Mouse (Mus musculus): ENCODE measurements around the gene Mmp7. TPM values are rescaled to one million over a fixed set of nuclear protein-coding genes. Genes with fewer than 3 reads are reported as not detected.

Mmp7 gene
- not detected in 2 replicates for polyA plus RNA-seq (2016; fragmentation: Nextera tagmentation; extraction: Ambion mirVana)

DNA sequence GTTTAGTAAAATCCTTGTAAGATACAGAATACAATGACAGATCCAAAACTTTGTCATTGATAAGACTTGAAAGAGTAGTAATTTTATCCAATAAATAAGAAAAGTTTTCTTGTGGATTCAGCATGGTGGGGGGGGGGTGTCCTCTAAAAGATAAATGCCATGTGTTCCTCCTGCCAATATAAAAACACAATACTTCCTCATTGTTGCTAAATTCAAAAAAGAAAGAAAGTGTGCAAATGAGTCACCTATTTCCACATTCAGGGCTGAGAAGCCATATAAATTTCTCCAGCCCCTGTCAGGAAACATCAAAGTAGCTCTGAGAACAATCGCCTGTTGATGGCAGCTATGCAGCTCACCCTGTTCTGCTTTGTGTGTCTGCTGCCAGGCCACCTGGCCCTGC, at the start of gene Mmp7:
Gene Mmp7 (plus strand): TSS at position 301 of the 400 bp plus-strand sequence.
- no peak for DNase-seq (ENCODE audit: extremely low spot score, low spot score)
- no peak within 1 kb of the TSS for H3K27ac ChIP-seq
- no peaks in the 10 kb centered on the region for H3K27me3 ChIP-seq (ENCODE audit: poor library complexity, severe bottlenecking)
- no peaks in the 10 kb centered on the region for H3K4me1 ChIP-seq
- H3K4me3 ChIP-seq = no peak within 1 kb of the TSS
- no peaks in the 10 kb centered on the region for H3K9me3 ChIP-seq
- no peaks in the 10 kb centered on the region for H3K36me3 ChIP-seq (replicated peaks)
- 89% methylated on average over 1 of the region's 1 CpGs for WGBS

DNA sequence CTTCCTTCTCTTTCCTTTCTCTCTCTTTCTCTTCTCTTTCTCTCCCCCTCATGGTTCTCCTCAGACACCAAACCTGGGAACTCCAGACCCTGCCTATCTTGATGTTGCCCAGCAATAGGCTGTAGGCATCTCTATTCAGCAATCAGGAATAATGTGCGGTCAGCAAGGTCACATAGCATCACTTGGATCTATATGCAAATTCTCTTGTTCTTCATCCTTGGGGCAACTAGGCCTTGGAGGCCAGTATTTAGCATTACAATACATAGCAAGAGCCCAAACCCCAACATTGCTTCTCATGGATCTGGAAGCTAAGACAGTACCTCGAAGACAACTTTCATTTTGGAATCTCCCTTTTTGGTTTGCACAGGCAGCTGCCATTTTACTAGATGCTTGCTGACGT, 44.0 kb upstream of the Mmp7 start:
- no peak overlapping the region for H3K4me3 ChIP-seq
- no peaks in the 10 kb centered on the region for H3K27me3 ChIP-seq (ENCODE audit: poor library complexity, severe bottlenecking)
- 88% methylated on average over 3 of the region's 3 CpGs for WGBS
- H3K9me3 ChIP-seq = no peaks in the 10 kb centered on the region
- H3K36me3 ChIP-seq (replicated peaks) = no peaks in the 10 kb centered on the region
- no peak overlapping the region for H3K27ac ChIP-seq
- H3K4me1 ChIP-seq = no peaks in the 10 kb centered on the region
- DNase-seq (ENCODE audit: extremely low spot score, low spot score) = no peak

DNA sequence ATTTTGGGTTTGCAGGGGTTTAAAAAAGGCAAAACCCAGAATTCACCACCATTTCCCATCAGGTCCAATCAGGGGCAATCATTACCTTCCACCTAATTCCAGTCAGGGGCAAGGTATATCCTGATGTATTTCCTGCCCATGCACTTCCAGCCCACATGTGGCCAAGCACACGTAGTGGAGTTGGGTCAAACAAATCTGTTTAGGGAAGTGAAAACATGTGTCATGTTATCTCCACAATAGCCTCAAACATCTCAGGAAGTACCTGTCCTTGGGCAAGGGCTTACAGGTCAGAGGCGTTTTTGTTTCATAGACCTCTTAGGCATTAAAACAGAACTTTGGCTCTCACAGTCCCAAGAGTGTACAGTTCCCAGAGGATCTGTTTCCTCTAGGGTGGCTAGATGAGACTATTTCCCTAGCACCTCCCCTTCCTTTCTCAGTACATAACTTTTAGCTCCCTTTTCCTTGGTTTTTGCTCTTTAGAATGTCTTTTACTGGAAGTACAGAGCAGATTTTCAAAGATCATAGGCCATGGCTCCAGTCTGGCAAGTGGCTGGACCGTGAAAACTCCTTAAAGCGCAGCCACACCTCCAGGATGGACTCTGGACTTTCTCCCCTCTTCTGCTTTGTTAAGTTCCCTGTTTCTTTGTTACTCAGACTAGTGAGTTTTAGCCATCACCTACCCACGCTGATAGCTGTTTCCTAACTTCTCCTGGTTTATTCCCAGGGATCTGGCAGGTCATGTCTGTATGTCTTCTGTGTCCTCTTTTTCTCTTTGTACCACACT, 41.3 kb upstream of the Mmp7 start:
- H3K4me1 ChIP-seq = no peaks in the 10 kb centered on the region
- H3K27me3 ChIP-seq (ENCODE audit: poor library complexity, severe bottlenecking) = no peaks in the 10 kb centered on the region
- WGBS = 82% methylated on average over 5 of the region's 5 CpGs
- no peak overlapping the region for H3K4me3 ChIP-seq
- DNase-seq (ENCODE audit: extremely low spot score, low spot score) = no peak
- no peaks in the 10 kb centered on the region for H3K9me3 ChIP-seq
- H3K36me3 ChIP-seq (replicated peaks) = no peaks in the 10 kb centered on the region
- H3K27ac ChIP-seq = no peak overlapping the region

DNA sequence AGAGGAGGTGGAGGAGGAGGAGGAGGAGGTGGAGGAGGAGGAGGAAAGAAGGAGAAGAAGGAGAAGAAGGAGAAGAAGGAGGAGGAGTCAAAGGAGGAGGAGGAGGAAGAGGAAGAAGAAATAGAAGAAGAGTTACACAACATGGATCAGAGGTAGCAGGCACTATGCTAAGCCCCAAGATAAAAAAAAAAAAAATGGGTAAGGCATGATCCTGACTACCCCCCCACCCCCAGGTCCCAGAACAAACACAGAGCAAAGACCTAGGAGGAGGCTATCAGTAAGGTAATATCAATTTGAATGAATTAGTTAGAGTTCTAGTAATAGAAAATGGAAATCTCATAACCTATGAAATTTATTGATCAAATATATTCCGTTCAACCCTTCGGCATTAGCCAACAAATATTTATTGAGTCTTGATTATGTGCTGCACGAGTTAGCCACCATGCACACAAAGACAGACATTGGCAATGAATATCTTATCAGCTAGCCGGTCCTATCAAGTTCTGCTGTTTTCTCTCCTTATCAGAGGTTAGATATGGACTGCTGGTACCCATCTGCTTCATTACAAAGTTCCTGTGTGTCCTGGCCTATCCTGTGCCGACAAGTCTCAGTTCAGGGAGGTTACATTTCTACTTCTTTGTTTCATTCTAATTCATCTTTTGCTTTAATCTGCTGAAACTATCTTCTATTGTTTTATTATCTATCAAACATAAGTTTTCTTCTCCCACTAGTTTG, 39.4 kb upstream of the Mmp7 start:
- H3K27ac ChIP-seq = no peak overlapping the region
- no peaks in the 10 kb centered on the region for H3K4me1 ChIP-seq
- H3K9me3 ChIP-seq = no peaks in the 10 kb centered on the region
- H3K36me3 ChIP-seq (replicated peaks) = no peaks in the 10 kb centered on the region
- DNase-seq (ENCODE audit: extremely low spot score, low spot score) = no peak
- no peak overlapping the region for H3K4me3 ChIP-seq
- 89% methylated on average over 5 of the region's 5 CpGs for WGBS
- H3K27me3 ChIP-seq (ENCODE audit: poor library complexity, severe bottlenecking) = no peaks in the 10 kb centered on the region

DNA sequence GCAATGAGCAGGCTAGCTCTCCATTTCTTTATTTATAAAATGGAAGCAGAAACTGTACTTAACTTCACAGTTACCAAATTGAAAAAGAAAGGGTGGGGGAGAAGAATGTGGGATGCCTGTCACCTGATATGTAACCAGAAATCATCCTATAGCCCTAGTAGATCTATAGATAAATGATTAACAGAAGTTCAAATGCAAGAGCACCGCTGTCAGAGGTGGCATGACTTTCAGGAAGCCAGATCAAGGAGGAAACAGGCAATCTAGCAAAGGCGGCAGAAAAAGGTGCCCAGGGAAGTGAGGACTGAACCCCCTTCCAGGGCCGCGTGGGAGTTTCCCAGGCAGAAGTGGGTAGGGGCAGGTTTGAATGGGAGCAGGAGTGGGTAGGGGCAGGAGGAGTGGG, 33.9 kb upstream of the Mmp7 start:
- WGBS = 84% methylated on average over 4 of the region's 4 CpGs
- no peaks in the 10 kb centered on the region for H3K27me3 ChIP-seq (ENCODE audit: poor library complexity, severe bottlenecking)
- H3K9me3 ChIP-seq = no peaks in the 10 kb centered on the region
- H3K4me3 ChIP-seq = no peak overlapping the region
- no peaks in the 10 kb centered on the region for H3K36me3 ChIP-seq (replicated peaks)
- H3K4me1 ChIP-seq = peaks cover 5% of the 10 kb centered on the region
- H3K27ac ChIP-seq = no peak overlapping the region
- DNase-seq (ENCODE audit: extremely low spot score, low spot score) = no peak

DNA sequence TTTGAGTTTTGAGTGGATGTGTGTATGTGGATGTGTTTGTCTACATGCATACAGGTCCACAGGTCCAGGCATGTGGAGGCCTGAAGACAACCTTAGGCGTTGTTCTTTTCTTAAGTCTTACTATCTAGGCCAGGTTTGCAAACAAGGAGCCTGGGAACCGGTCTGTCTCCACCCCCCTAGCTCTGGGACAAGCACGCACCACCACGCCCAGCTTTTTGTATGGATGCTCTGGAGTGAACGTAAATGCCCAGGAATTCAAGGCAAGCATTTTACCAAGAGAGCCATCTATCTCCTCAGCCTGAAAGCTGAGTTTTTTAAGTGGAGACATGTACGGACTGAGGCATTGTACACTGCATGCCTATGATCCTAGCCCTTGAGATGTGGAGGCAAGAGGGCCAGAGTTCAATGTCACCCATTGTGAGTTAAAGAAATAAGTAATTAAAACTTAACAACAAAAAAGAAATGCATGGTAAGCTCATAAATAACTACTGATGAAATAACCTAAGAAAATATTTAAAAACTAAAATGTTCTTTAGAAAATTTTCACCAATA, 32.3 kb upstream of the Mmp7 start:
- Histone ChIP-seq H3K4me1 (peaks cover 5% of the 10 kb centered on the region), H3K36me3 (replicated peaks) (no peaks in the 10 kb centered on the region), H3K9me3 (no peaks in the 10 kb centered on the region), H3K27ac (no peak overlapping the region), H3K27me3 (ENCODE audit: poor library complexity, severe bottlenecking) (no peaks in the 10 kb centered on the region), H3K4me3 (no peak overlapping the region)
- DNase-seq (ENCODE audit: extremely low spot score, low spot score) = no peak
- WGBS = 49% methylated on average over 6 of the region's 6 CpGs

DNA sequence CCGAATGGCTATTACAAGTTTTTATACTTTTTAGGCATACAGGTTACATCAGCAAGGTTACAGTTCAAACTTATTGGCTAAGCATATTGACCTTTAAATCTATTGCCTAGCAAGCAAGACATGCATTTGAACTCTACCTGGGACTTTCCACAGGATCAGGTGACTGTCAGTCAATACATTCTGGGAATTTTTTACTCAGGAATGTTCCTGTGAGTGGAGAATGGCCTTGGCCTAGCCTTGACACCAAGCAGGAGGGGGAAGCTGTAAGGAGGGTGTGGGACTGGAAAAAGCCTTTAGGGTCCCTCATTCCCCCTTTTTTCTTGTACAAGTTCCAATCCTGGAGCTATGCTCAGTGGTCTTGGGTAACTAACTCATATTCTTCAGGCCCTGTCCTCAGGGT, 30.5 kb upstream of the Mmp7 start:
- DNase-seq (ENCODE audit: extremely low spot score, low spot score) = no peak
- Histone ChIP-seq H3K27me3 (ENCODE audit: poor library complexity, severe bottlenecking) (no peaks in the 10 kb centered on the region), H3K4me1 (peaks cover 5% of the 10 kb centered on the region), H3K9me3 (no peaks in the 10 kb centered on the region), H3K4me3 (no peak overlapping the region), H3K36me3 (replicated peaks) (no peaks in the 10 kb centered on the region), H3K27ac (no peak overlapping the region)
- WGBS = 93% methylated on average over 1 of the region's 1 CpGs

DNA sequence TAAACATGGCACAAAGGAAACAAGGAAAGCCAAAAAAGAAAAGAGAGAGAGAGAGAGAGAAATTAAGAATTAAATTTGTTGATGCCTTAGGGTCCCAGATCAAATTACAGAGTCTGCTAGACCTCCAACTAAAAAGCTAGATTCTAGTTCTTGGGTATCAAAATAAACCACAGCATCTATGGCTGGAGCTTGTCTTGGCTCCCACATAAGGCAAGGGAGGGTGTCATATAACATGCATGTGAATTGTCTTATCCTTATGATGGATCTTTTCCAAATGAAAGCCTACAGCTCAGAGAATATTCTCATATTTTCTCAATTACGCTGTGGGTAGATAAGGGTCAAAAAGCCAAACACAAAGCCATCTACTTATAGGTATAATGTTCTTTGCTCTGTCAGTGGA, 22.2 kb upstream of the Mmp7 start:
- no peaks in the 10 kb centered on the region for H3K9me3 ChIP-seq
- no peak for DNase-seq (ENCODE audit: extremely low spot score, low spot score)
- no peak overlapping the region for H3K4me3 ChIP-seq
- H3K36me3 ChIP-seq (replicated peaks) = no peaks in the 10 kb centered on the region
- H3K27me3 ChIP-seq (ENCODE audit: poor library complexity, severe bottlenecking) = no peaks in the 10 kb centered on the region
- no peaks in the 10 kb centered on the region for H3K4me1 ChIP-seq
- no peak overlapping the region for H3K27ac ChIP-seq
- 100% methylated on average over 1 of the region's 1 CpGs for WGBS

DNA sequence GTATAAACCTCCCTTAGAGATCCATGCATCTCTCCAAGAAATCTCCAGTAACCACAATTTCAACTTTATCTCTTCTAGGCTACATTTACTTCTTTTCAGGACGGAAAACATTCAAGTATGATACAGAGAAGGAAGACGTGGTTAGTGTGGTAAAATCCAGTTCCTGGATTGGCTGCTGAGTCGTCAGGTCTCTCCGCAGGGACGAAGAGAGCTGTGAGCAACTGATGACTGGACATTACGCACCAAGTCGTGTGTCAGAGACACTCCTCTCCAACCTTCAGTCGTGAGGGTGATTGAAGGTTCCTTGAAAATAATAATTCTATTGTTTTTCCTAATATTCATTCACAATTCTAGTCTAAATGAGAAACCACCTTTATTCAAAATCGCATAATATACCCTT, 18.9 kb upstream of the Mmp7 start:
- Histone ChIP-seq H3K9me3 (no peaks in the 10 kb centered on the region), H3K36me3 (replicated peaks) (no peaks in the 10 kb centered on the region), H3K27me3 (ENCODE audit: poor library complexity, severe bottlenecking) (no peaks in the 10 kb centered on the region), H3K4me1 (no peaks in the 10 kb centered on the region), H3K27ac (no peak overlapping the region), H3K4me3 (no peak overlapping the region)
- DNase-seq (ENCODE audit: extremely low spot score, low spot score) = no peak
- 90% methylated on average over 9 of the region's 9 CpGs for WGBS

DNA sequence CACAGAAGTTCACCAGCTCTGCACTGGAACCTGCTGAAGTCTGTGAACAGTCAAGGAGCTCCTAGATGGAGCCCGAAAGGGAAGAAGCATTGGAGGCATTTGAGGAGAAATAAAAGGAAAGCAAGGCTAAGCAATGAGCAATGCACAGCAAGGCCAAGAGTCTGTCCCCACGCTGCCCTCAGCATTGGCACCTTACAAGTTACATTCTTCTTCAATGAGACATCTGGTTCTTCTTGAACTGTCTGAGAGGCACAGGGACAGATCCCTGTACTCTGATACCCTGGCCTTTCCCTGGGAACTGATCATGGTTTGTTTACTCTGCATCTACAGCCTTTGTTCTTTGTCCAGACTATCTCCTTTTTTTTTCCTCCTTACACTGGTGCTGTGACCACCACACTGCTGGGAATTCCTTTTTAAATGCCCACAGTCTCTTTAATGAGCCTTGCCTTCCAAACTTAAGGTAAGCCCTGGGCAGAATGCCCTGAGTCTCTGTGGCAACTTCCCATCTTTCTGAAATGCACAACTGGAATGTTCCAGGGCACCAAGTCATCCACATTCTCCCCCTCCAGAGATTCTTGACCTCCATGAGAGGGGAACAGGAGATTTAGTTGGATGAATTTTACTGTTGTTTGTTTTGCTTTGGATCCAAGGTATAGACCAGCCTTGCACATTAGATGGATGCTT, 13.6 kb upstream of the Mmp7 start:
- Histone ChIP-seq H3K27me3 (ENCODE audit: poor library complexity, severe bottlenecking) (no peaks in the 10 kb centered on the region), H3K36me3 (replicated peaks) (no peaks in the 10 kb centered on the region), H3K9me3 (no peaks in the 10 kb centered on the region), H3K27ac (no peak overlapping the region), H3K4me1 (no peaks in the 10 kb centered on the region), H3K4me3 (no peak overlapping the region)
- 83% methylated on average over 2 of the region's 2 CpGs for WGBS
- no peak for DNase-seq (ENCODE audit: extremely low spot score, low spot score)

DNA sequence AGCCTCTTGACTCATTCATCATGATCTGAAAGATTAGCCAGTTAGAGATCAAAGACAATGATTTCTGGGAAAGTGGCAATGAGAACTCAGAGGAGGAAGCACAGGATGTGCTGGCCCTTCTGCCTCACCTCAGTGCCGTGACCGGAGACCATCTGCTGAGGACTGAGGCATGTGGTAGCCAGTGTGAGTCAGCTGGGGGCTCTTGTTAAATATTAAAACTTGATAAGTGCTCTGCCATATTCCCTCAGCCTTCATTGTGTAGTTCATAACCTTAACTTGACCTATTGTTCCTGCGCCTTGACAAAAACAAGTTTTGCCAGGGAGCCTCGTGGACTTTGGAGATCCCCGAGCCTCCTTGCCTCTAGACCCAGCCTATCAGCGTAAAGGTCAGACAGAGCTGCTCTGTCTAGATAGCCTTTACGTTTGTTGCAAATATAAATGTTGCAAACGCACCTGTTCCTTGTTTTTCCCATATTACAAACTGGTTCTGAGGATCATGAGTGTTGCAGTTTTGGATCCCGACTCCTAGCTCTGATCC, 9.7 kb upstream of the Mmp7 start:
- no peak overlapping the region for H3K4me3 ChIP-seq
- 89% methylated on average over 9 of the region's 9 CpGs for WGBS
- H3K36me3 ChIP-seq (replicated peaks) = no peaks in the 10 kb centered on the region
- H3K9me3 ChIP-seq = no peaks in the 10 kb centered on the region
- H3K27me3 ChIP-seq (ENCODE audit: poor library complexity, severe bottlenecking) = no peaks in the 10 kb centered on the region
- no peaks in the 10 kb centered on the region for H3K4me1 ChIP-seq
- no peak overlapping the region for H3K27ac ChIP-seq
- no peak for DNase-seq (ENCODE audit: extremely low spot score, low spot score)

DNA sequence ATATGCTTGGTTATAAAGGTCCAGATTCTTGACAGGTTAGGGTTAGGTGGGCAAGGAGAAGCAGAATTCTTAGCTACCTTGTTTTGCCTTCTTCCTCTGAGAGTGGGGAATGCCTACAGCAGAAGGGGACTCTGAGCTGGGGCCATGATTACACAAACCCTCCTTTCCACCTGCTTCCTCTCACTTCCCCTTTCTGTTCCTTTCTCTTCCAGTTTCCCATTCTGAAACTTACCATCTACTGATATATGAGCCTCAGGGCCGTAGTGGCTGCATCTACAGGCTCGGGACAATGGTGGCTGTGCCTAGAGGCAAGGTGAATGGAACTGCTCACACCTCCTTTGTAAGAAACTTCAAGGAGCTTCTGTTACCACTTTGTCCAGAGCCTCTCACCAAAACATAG, 5.9 kb upstream of the Mmp7 start:
- Histone ChIP-seq H3K27me3 (ENCODE audit: poor library complexity, severe bottlenecking) (no peaks in the 10 kb centered on the region), H3K36me3 (replicated peaks) (no peaks in the 10 kb centered on the region), H3K4me3 (no peak overlapping the region), H3K27ac (no peak overlapping the region), H3K4me1 (no peaks in the 10 kb centered on the region), H3K9me3 (no peaks in the 10 kb centered on the region)
- DNase-seq (ENCODE audit: extremely low spot score, low spot score) = no peak
- 78% methylated on average over 2 of the region's 2 CpGs for WGBS

All from forebrain, embryonic 10.5 days (tissue).